Mouse (Mus musculus) liver, embryonic 16.5 days (tissue): ENCODE results near the gene Duxf3. TPM values are rescaled to one million over a fixed set of nuclear protein-coding genes. Genes with fewer than 3 reads are reported as not detected.
"Not testable (repeated sequence)": the region's sequence is repeated elsewhere in the genome, so short reads cannot be mapped to it uniquely, and the experiment has no call there.

ENCODE experiments used
- ATAC-seq: fragments of 200-750 bp; cut with Nextera tagmentation; 2 replicates; pipeline ENCODE4 v1.8.0; 2017; ENCODE audit warnings: low read depth, mild to moderate bottlenecking, moderate number of reproducible peaks, moderate library complexity
- H3K27ac ChIP-seq: fragments of 300-500 bp; sonication (generic); 2 replicates; pipeline ENCODE4 v1.5.1; 2014; ENCODE audit warnings: mild to moderate bottlenecking, low read length
- H3K27me3 ChIP-seq: fragments of 300-500 bp; sonication (generic); 2 replicates; pipeline ENCODE4 v1.6.1; 2014; ENCODE audit warnings: low read depth, low read length, mixed read lengths; ENCODE audit not compliant: control insufficient read depth, insufficient read depth
- H3K36me3 ChIP-seq: fragments of 300-500 bp; sonication (generic); 2 replicates; pipeline ENCODE4 v1.6.1; 2014; ENCODE audit warnings: mild to moderate bottlenecking; ENCODE audit not compliant: control insufficient read depth, insufficient read depth
- H3K4me1 ChIP-seq: fragments of 300-500 bp; sonication (generic); 2 replicates; pipeline ENCODE4 v1.6.1; 2014; ENCODE audit warnings: low read depth, low read length, mixed read lengths; ENCODE audit not compliant: control insufficient read depth
- H3K4me2 ChIP-seq: fragments of 300-500 bp; sonication (generic); 2 replicates; pipeline ENCODE4 v1.6.1; 2014; ENCODE audit warnings: low read depth, low read length, mixed read lengths
- H3K4me3 ChIP-seq: fragments of 300-500 bp; sonication (generic); 2 replicates; pipeline ENCODE4 v1.5.1; 2014; ENCODE audit warnings: low read depth, mild to moderate bottlenecking, low read length
- H3K9ac ChIP-seq: fragments of 300-500 bp; sonication (generic); 2 replicates; pipeline ENCODE4 v1.6.1; 2014; ENCODE audit warnings: low read depth, low read length
- H3K9me3 ChIP-seq: fragments of 300-500 bp; sonication (generic); replicated peaks from 2 replicates; pipeline ENCODE4 v1.6.1; 2016; ENCODE audit warnings: low read length; ENCODE audit not compliant: control insufficient read depth
- WGBS: fragments of 180-500 bp; shearing (Covaris S2); extraction: QIAGEN DNeasy Blood & Tissue Kit; methylation state at CpG from one replicate; pipeline ENCODE4 v1.1.7; 2014; ENCODE audit not compliant: insufficient replicate concordance; 5-methylcytosine and 5-hydroxymethylcytosine counted together
- polyA plus RNA-seq: library from polyadenylated mRNA; unstranded; fragments of >200 nt; fragmentation: Nextera tagmentation; extraction: Ambion mirVana; gene quantifications from 2 replicates; pipeline ENCODE4 v1.2.1, GENCODE M21; 2015

Duxf3 gene
- polyA plus RNA-seq, 1 experiment from 2014 or later = not detected

GRCm38 (mm10) chr10:58224827-58225785, 7.4 kb downstream of the Duxf3 start, which contains the start of gene AW822073:
TSS of gene AW822073 (minus strand) at chr10:58224930.
- WGBS = 70% methylated on average over 16 of the region's 18 CpGs
- H3K36me3 ChIP-seq, ATAC-seq, H3K27me3 ChIP-seq, H3K4me3 ChIP-seq, H3K9me3 ChIP-seq, H3K4me1 ChIP-seq, H3K27ac ChIP-seq, H3K4me2 ChIP-seq, H3K9ac ChIP-seq: not testable (repeated sequence)

GRCm38 (mm10) chr10:58223972-58224805, 8.3 kb downstream of the Duxf3 start:
- H3K27ac ChIP-seq, H3K4me3 ChIP-seq, H3K9ac ChIP-seq, H3K9me3 ChIP-seq, H3K27me3 ChIP-seq, H3K4me1 ChIP-seq, H3K4me2 ChIP-seq, H3K36me3 ChIP-seq, ATAC-seq: not testable (repeated sequence)
- 74% methylated on average over 29 of the region's 31 CpGs for WGBS

- H3K4me1 ChIP-seq, H3K4me2 ChIP-seq, ATAC-seq, H3K27ac ChIP-seq, H3K9me3 ChIP-seq, H3K27me3 ChIP-seq, H3K9ac ChIP-seq, H3K36me3 ChIP-seq, H3K4me3 ChIP-seq: not testable (repeated sequence)
- WGBS = 63% methylated on average over 3 of the region's 6 CpGs
Observed at GRCm38 (mm10) chr10:58223161-58223560, 9.3 kb downstream of the Duxf3 start.

- H3K4me3 ChIP-seq, H3K4me2 ChIP-seq, H3K36me3 ChIP-seq, ATAC-seq, H3K27ac ChIP-seq, H3K4me1 ChIP-seq, H3K27me3 ChIP-seq, H3K9me3 ChIP-seq, H3K9ac ChIP-seq: not testable (repeated sequence)
- 74% methylated on average over 2 of the region's 2 CpGs for WGBS
Observed at GRCm38 (mm10) chr10:58221571-58221970, 10.9 kb downstream of the Duxf3 start.

GRCm38 (mm10) chr10:58220726-58221125, 11.7 kb downstream of the Duxf3 start:
- Histone ChIP-seq H3K27me3 (no peaks in the 10 kb centered on the region), H3K27ac (no peak overlapping the region), H3K4me3 (no peak overlapping the region), H3K4me1 (no peaks in the 10 kb centered on the region), H3K9me3 (peaks cover 5% of the 10 kb centered on the region), H3K36me3 (no peaks in the 10 kb centered on the region), H3K4me2 (no peak overlapping the region), H3K9ac (no peak overlapping the region)
- WGBS = 59% methylated on average over 6 of the region's 6 CpGs
- no peak for ATAC-seq

- ATAC-seq = no peak
- Histone ChIP-seq H3K4me3 (no peak overlapping the region), H3K4me1 (no peaks in the 10 kb centered on the region), H3K4me2 (no peak overlapping the region), H3K27me3 (no peaks in the 10 kb centered on the region), H3K9ac (no peak overlapping the region), H3K36me3 (no peaks in the 10 kb centered on the region), H3K9me3 (0 out of 2 replicates have a peak, but pooled peaks cover 3% of the 10 kb centered on the region), H3K27ac (no peak overlapping the region)
- 62% methylated on average over 3 of the region's 3 CpGs for WGBS
Observed at GRCm38 (mm10) chr10:58217366-58217765, 15.1 kb downstream of the Duxf3 start.

GRCm38 (mm10) chr10:58215353-58215752, 17.1 kb downstream of the Duxf3 start:
- Histone ChIP-seq H3K4me2 (no peak overlapping the region), H3K4me1 (no peaks in the 10 kb centered on the region), H3K27ac (no peak overlapping the region), H3K27me3 (no peaks in the 10 kb centered on the region), H3K9ac (no peak overlapping the region), H3K4me3 (no peak overlapping the region), H3K36me3 (no peaks in the 10 kb centered on the region), H3K9me3 (no peaks in the 10 kb centered on the region)
- WGBS = 67% methylated on average over 1 of the region's 1 CpGs
- no peak for ATAC-seq

- no peaks in the 10 kb centered on the region for H3K36me3 ChIP-seq
- no peaks in the 10 kb centered on the region for H3K4me1 ChIP-seq
- H3K4me3 ChIP-seq = no peak overlapping the region
- no peak overlapping the region for H3K4me2 ChIP-seq
- H3K27me3 ChIP-seq = no peaks in the 10 kb centered on the region
- no peak for ATAC-seq
- WGBS = 59% methylated on average over 5 of the region's 5 CpGs
- no peak overlapping the region for H3K9ac ChIP-seq
- no peaks in the 10 kb centered on the region for H3K9me3 ChIP-seq
- no peak overlapping the region for H3K27ac ChIP-seq
Observed at GRCm38 (mm10) chr10:58214934-58215333, 17.5 kb downstream of the Duxf3 start.

- no peak overlapping the region for H3K4me2 ChIP-seq
Observed at GRCm38 (mm10) chr10:58214497-58214896, 18.0 kb downstream of the Duxf3 start.

More at GRCm38 (mm10) chr10:58214497-58214896, 18.0 kb downstream of the Duxf3 start:
- Histone ChIP-seq H3K27ac (no peak overlapping the region), H3K4me1 (no peaks in the 10 kb centered on the region), H3K9ac (no peak overlapping the region), H3K4me3 (no peak overlapping the region), H3K36me3 (no peaks in the 10 kb centered on the region), H3K27me3 (no peaks in the 10 kb centered on the region), H3K9me3 (no peaks in the 10 kb centered on the region)
- ATAC-seq = no peak
